Mouse (Mus musculus) megakaryocyte-erythroid progenitor cell, adult 5 weeks (primary cell): ENCODE data around the gene Rps3. TPM values are rescaled to one million over a fixed set of nuclear protein-coding genes. Genes with fewer than 3 reads are reported as not detected.

Source experiments
- polyA plus RNA-seq: library from polyadenylated mRNA; stranded (reverse); fragments of >175 nt; gene quantifications from 2 replicates; pipeline ENCODE4 v1.2.3, GENCODE M21; 2012

The Rps3 gene
- polyA plus RNA-seq: 479 and 484 TPM in 2 replicates

GRCm38 (mm10) chr7:99483271-99483923, at the start of gene Rps3:
TSS of gene Rps3 (minus strand) at chr7:99483738.

GRCm38 (mm10) chr7:99465811-99466210, 17.7 kb downstream of the Rps3 start, which contains the start of gene Klhl35:
TSS of gene Klhl35 (plus strand) at chr7:99466004.

Other genes starting within 250 kb of the Rps3 start
- gene Mogat2, start 245.1 kb downstream of the Rps3 start, polyA plus RNA-seq: 2.3 and 3.2 TPM in 2 replicates
- 0.07 and 0.21 TPM in 2 replicates for gene Map6, start 216.3 kb downstream of the Rps3 start, polyA plus RNA-seq
- 0.57 and 0.70 TPM in 2 replicates for gene Serpinh1, start 130.5 kb downstream of the Rps3 start, polyA plus RNA-seq
- gene Gdpd5, start 102.3 kb downstream of the Rps3 start, polyA plus RNA-seq: 1.8 and 2.2 TPM in 2 replicates
- gene Klhl35, start 17.7 kb downstream of the Rps3 start, polyA plus RNA-seq: 0.68 and 0.99 TPM in 2 replicates
- gene Arrb1, start 51.7 kb upstream of the Rps3 start, polyA plus RNA-seq: 40.7 and 44.1 TPM in 2 replicates
- gene Tpbgl, start 143.4 kb upstream of the Rps3 start, polyA plus RNA-seq: 0.04 and 0.22 TPM in 2 replicates
- 0.17 and 0.35 TPM in 2 replicates for gene Slco2b1, start 227.6 kb upstream of the Rps3 start, polyA plus RNA-seq
- gene Olfr520, start 246.5 kb upstream of the Rps3 start, polyA plus RNA-seq: not detected in 2 replicates